Mouse (Mus musculus): Measurements from ENCODE around the gene Gm20388.

- TF ChIP-seq CHD2 (IDR thresholded peaks at IDR 0.05; ENCODE audit: low read depth, low read length): no peak
- TF ChIP-seq ZC3H11A (IDR thresholded peaks at IDR 0.05; ENCODE audit: borderline replicate concordance, low read depth, low read length): no peak
- TF ChIP-seq HCFC1 (IDR thresholded peaks at IDR 0.05; ENCODE audit: borderline replicate concordance, insufficient read depth, low read length): no peak
- no peak for TF ChIP-seq MAFK (IDR thresholded peaks at IDR 0.05; ENCODE audit: insufficient read depth, low read depth, low read length)
- no peak for TF ChIP-seq ZNF384 (IDR thresholded peaks at IDR 0.05; ENCODE audit: low read depth, low read length)
These were observed 2837.2 kb downstream of the Gm20388 start for GRCm38 (mm10) chr8:122747825-122748224.
